Mouse (Mus musculus): ENCODE measurements at regions not wholly inside any gene's neighbourhood (a gene's known extent, or its start where the extent isn't known, plus 50 kb on each side); places are given as distances from the start of the nearest gene placed in this dataset.

GRCm38 (mm10) chr2:50954361-50955066 lies 194.4 kb downstream of the Rnd3 start:
- Histone ChIP-seq H3K4me3 (replicated peaks; ENCODE audit: extremely low read depth, low read depth, low read length) (no peak overlapping the region), H3K4me1 (ENCODE audit: control insufficient read depth, insufficient read depth, low read length) (no peaks in the 10 kb centered on the region)
- 70% methylated on average over 6 of the region's 6 CpGs for WGBS
- no peak for DNase-seq
- TF ChIP-seq CTCF (IDR thresholded peaks at IDR 0.05; ENCODE audit: insufficient read depth, low read length): no peak
- TF ChIP-seq POLR2A (IDR thresholded peaks at IDR 0.05; ENCODE audit: borderline replicate concordance, extremely low read depth, low read depth, low read length): no peak

DNA sequence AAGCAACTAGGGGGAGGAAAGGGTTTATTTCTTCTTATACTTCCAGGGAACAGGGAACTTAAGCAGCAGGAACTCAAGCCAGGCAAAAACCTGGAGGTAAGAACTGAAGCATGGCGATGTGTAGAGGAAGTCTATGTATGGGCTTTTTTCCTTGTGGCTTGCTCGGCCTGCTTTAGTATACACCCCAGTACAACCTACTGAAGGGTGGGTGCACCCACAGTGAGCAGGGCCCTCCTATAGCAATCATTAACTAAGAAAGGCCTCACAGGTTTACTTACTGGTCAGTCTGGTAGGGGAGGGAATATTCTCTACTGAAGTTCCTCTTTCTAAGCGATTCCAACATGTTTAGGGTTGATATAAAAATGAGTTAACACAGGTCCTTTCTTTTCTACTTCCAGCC lies 197.9 kb downstream of the Rnd3 start:
- H3K4me3 ChIP-seq (replicated peaks; ENCODE audit: extremely low read depth, low read depth, low read length): no peak overlapping the region
- no peak for DNase-seq
- TF ChIP-seq CTCF (IDR thresholded peaks at IDR 0.05; ENCODE audit: insufficient read depth, low read length) (no peak), POLR2A (IDR thresholded peaks at IDR 0.05; ENCODE audit: borderline replicate concordance, extremely low read depth, low read depth, low read length) (no peak)
- H3K4me1 ChIP-seq (ENCODE audit: control insufficient read depth, insufficient read depth, low read length): no peaks in the 10 kb centered on the region
- WGBS: 81% methylated on average over 3 of the region's 3 CpGs

- Histone ChIP-seq H3K4me3 (replicated peaks; ENCODE audit: extremely low read depth, low read depth, low read length) (no peak overlapping the region), H3K4me1 (ENCODE audit: control insufficient read depth, insufficient read depth, low read length) (no peaks in the 10 kb centered on the region)
- WGBS: 92% methylated on average over 4 of the region's 4 CpGs
- TF ChIP-seq CTCF (IDR thresholded peaks at IDR 0.05; ENCODE audit: insufficient read depth, low read length) (no peak), POLR2A (IDR thresholded peaks at IDR 0.05; ENCODE audit: borderline replicate concordance, extremely low read depth, low read depth, low read length) (no peak)
- DNase-seq: no peak
These were observed 199.2 kb downstream of the Rnd3 start for GRCm38 (mm10) chr2:50949717-50950116.

DNA sequence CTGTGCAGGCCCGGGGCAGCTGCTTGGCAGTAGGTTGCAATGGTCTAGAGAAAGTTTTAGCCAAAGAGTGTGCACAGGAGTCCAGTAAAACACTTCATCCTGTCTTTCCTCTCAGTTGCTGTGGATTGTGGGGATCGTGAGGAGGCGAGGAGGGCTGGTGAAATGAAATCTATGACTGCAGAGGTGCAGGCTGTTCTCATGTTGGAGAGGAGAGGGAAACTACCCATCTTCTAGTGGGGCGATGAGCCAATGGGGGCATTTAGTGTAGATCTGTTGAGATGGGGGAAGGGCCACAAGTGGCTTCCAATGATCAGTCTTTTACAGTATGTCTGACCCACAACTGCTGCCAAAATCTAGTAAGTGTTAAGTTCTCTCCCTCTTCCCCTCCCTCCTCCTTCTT lies 203.4 kb downstream of the Rnd3 start:
- no peak for DNase-seq
- H3K4me3 ChIP-seq (replicated peaks; ENCODE audit: extremely low read depth, low read depth, low read length): no peak overlapping the region
- no peaks in the 10 kb centered on the region for H3K4me1 ChIP-seq (ENCODE audit: control insufficient read depth, insufficient read depth, low read length)
- TF ChIP-seq CTCF (IDR thresholded peaks at IDR 0.05; ENCODE audit: insufficient read depth, low read length): no peak
- TF ChIP-seq POLR2A (IDR thresholded peaks at IDR 0.05; ENCODE audit: borderline replicate concordance, extremely low read depth, low read depth, low read length): no peak
- WGBS: 89% methylated on average over 4 of the region's 4 CpGs

GRCm38 (mm10) chr2:50943180-50943579 lies 205.7 kb downstream of the Rnd3 start:
- no peak for TF ChIP-seq POLR2A (IDR thresholded peaks at IDR 0.05; ENCODE audit: borderline replicate concordance, extremely low read depth, low read depth, low read length)
- TF ChIP-seq CTCF (IDR thresholded peaks at IDR 0.05; ENCODE audit: insufficient read depth, low read length): no peak
- DNase-seq: no peak
- Histone ChIP-seq H3K4me3 (replicated peaks; ENCODE audit: extremely low read depth, low read depth, low read length) (no peak overlapping the region), H3K4me1 (ENCODE audit: control insufficient read depth, insufficient read depth, low read length) (no peaks in the 10 kb centered on the region)
- WGBS: 68% methylated on average over 15 of the region's 15 CpGs

- TF ChIP-seq POLR2A (IDR thresholded peaks at IDR 0.05; ENCODE audit: borderline replicate concordance, extremely low read depth, low read depth, low read length) (no peak), CTCF (IDR thresholded peaks at IDR 0.05; ENCODE audit: insufficient read depth, low read length) (no peak)
- 69% methylated on average over 11 of the region's 11 CpGs for whole genome bisulfite sequencing
- H3K4me1 ChIP-seq (ENCODE audit: control insufficient read depth, insufficient read depth, low read length): no peaks in the 10 kb centered on the region
- no peak for DNase-seq
- H3K4me3 ChIP-seq (replicated peaks; ENCODE audit: extremely low read depth, low read depth, low read length): no peak overlapping the region
These were observed 206.2 kb downstream of the Rnd3 start for GRCm38 (mm10) chr2:50942741-50943140.

DNA sequence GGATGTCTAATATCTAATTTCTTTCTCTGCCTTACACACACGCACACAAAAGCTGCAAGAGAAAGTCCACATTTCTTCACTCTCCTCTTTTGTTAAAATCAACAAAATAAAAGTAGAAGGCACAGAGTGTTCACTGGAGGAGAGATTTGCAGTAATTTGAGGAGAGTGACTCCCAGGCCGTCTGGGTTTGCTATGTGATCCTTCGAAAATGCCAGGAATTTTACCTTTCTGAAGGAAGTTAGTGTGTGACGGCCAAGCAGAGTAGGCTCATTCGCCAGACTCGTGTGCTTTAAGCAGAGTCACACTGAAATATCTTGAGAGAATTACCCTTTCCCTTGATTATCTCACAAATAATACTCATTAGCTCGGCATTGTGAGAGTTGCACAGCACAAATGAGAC lies 216.0 kb downstream of the Rnd3 start:
- TF ChIP-seq CTCF (IDR thresholded peaks at IDR 0.05; ENCODE audit: insufficient read depth, low read length): no peak
- TF ChIP-seq POLR2A (IDR thresholded peaks at IDR 0.05; ENCODE audit: borderline replicate concordance, extremely low read depth, low read depth, low read length): no peak
- 65% methylated on average over 7 of the region's 7 CpGs for WGBS
- no peak for DNase-seq

GRCm38 (mm10) chr2:50921002-50921401 lies 227.9 kb downstream of the Rnd3 start:
- TF ChIP-seq CTCF (IDR thresholded peaks at IDR 0.05; ENCODE audit: insufficient read depth, low read length): no peak
- no peak for TF ChIP-seq POLR2A (IDR thresholded peaks at IDR 0.05; ENCODE audit: borderline replicate concordance, extremely low read depth, low read depth, low read length)
- Histone ChIP-seq H3K4me3 (replicated peaks; ENCODE audit: extremely low read depth, low read depth, low read length) (no peak overlapping the region), H3K4me1 (ENCODE audit: control insufficient read depth, insufficient read depth, low read length) (no peaks in the 10 kb centered on the region)
- no peak for DNase-seq

More for the DNA sequence above, 216.0 kb downstream of the Rnd3 start:
- Histone ChIP-seq H3K4me3 (replicated peaks; ENCODE audit: extremely low read depth, low read depth, low read length) (no peak overlapping the region), H3K4me1 (ENCODE audit: control insufficient read depth, insufficient read depth, low read length) (no peaks in the 10 kb centered on the region)

DNA sequence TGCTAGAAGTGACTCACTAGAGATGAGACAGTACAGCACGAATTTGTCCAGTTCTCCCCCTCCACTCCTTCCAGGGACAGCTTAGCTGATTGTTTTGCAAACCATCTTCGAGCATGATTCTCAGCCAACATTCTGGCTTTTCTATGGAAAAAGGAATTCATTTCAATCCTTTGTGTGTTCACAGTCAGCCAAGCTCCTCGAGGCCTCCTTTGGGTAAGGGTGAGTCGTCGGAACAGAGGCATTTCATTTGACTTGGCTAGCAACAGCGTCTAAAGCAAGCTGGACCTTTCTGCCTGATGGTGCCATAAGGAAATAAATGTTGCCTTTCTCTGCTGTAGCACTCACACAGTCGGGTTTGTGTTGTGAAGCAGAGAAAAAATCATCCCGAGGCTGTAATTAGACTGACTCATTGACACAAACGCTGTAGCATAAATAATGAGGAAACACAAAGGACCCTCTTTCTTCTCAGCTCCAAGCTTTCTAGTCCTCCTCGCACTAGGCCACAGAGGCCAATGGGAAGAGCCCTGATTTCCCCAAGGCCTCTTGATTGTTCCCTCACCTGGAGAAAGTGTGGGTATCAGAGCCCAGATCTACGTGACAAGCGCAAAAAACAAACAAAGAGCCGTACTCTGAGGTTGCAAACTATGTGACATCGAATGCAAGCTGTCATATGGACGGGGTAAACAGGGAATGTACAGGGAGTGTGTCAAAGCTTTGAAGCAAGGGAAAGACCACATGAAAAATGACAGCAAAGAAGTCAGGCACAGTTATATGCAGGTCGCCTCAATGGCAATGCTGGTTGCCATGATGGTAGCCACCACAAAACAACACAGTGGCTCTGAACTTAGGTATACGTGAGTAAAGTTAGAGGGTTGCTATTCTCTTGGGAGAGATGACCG lies 232.3 kb downstream of the Rnd3 start:
- 69% methylated on average over 18 of the region's 18 CpGs for WGBS
- no peak for DNase-seq
- Histone ChIP-seq H3K4me1 (ENCODE audit: control insufficient read depth, insufficient read depth, low read length) (no peaks in the 10 kb centered on the region), H3K4me3 (replicated peaks; ENCODE audit: extremely low read depth, low read depth, low read length) (no peak overlapping the region)
- TF ChIP-seq POLR2A (IDR thresholded peaks at IDR 0.05; ENCODE audit: borderline replicate concordance, extremely low read depth, low read depth, low read length) (no peak), CTCF (IDR thresholded peaks at IDR 0.05; ENCODE audit: insufficient read depth, low read length) (no peak)

All from lung, adult 2 months (tissue).